Mouse (Mus musculus): Measurements from ENCODE around the gene Bet1l. TPM values are rescaled to one million over a fixed set of nuclear protein-coding genes. Genes with fewer than 3 reads are reported as not detected.
A peak's percentile ranks its signal among the peaks of the same experiment; 100 is the strongest.

Gene Bet1l
- 21.6 and 31.5 TPM in 2 replicates for total RNA-seq (2012; rRNA removed)

DNA sequence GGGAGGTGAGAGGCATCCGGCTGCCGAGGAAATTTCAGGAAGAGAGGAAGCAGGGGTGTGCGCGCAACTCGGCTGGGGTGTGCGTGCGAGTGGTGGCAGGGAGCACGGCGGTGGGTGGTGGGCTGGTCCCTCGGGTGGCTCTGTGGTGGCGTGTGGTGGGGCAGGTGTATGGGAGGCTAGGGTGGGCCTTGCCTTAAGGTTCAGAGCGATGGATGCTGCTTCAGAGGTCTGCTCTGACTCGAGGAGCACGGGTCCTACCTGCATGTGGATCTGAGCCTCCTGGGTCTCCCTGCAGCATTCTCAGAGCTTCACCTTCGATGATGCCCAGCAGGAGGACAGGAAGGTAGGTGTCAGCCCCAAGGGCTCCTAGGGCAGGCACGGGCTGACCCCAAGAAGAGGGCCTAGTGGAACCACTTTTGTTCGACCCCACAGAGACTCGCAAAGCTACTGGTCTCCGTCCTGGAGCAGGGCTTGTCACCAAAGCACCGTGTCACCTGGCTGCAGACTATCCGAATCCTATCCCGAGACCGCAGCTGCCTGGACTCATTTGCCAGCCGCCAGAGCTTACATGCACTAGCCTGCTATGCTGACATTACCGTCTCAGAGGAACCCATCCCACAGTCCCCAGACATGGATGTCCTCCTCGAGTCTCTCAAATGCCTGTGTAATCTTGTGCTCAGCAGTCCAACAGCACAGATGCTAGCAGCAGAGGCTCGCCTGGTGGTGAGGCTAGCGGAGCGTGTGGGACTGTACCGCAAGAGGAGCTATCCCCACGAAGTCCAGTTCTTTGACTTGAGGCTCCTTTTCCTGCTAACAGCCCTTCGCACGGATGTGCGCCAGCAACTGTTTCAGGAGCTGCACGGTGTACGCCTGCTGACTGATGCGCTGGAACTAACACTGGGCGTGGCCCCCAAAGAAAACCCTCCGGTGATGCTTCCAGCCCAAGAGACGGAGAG lies at the start of gene Bet1l:
TSS of gene Bet1l (minus strand) at position 28 of the 956 bp plus-strand sequence.
- H3K36me3 ChIP-seq (ENCODE audit: control insufficient read depth, insufficient read depth, low read length, poor library complexity, severe bottlenecking), result peaks cover 50% of the 10 kb centered on the region
- H3K4me3 ChIP-seq (ENCODE audit: insufficient read depth in 1 of 2, low read depth in 1 of 2, low read length in 2 of 2, poor library complexity in 1 of 2, severe bottlenecking in 1 of 2), result peak within 1 kb of the TSS; percentile 80 to 83
- no peak for DNase-seq (ENCODE audit: low read depth, low spot score)
- peak within 1 kb of the TSS; percentile 90 for H3K27ac ChIP-seq (ENCODE audit: insufficient read depth, low read depth, low read length, poor library complexity, severe bottlenecking)
- TF ChIP-seq ZC3H11A (IDR thresholded peaks at IDR 0.05; ENCODE audit: borderline replicate concordance, low read depth, low read length) (no peak), HCFC1 (IDR thresholded peaks at IDR 0.05; ENCODE audit: borderline replicate concordance, insufficient read depth, low read length) (no peak), MAFK (IDR thresholded peaks at IDR 0.05; ENCODE audit: insufficient read depth, low read depth, low read length) (no peak), CHD2 (IDR thresholded peaks at IDR 0.05; ENCODE audit: low read depth, low read length) (no peak), ZNF384 (IDR thresholded peaks at IDR 0.05; ENCODE audit: low read depth, low read length) (no peak)
- peaks cover 8 to 26% of the 10 kb centered on the region in 2 experiments; a peak in 2 of 4 replicates for H3K4me1 ChIP-seq (ENCODE audit: control insufficient read depth in 2 of 2, insufficient read depth in 2 of 2, low read length in 2 of 2, poor library complexity in 1 of 2)
- H3K9me3 ChIP-seq (ENCODE audit: control insufficient read depth, insufficient read depth, low read depth, low read length), result no peaks in the 10 kb centered on the region
- in situ Hi-C loops (cut with MboI; ENCODE audit: low sequenced_read_pairs in 2 of 2, unreplicated experiment in 2 of 2), result no loop called here
- peak within 1 kb of the TSS; percentile 91 for H3K9ac ChIP-seq (ENCODE audit: insufficient read depth, low read depth, low read length, poor library complexity, severe bottlenecking)

DNA sequence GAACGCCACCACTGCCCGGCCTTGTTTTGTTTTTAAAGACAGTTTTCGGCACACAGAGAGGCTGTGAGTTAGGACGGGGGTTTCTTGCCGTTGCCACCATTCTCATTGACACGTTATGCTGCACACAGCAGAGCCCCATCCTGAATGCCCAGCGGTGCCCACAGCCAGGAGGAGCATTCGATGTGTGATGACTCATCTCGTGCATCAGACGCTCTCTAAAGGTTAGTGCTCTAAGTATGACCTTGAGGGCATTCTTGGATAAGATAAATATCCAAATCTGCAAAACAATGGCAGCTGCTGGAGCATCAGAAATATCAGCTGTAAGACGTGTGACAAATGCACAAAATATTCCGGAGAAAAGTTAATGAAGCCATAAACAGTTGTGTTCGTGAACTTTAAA lies 49.8 kb upstream of the Bet1l start:
- Histone ChIP-seq H3K4me1 (ENCODE audit: control insufficient read depth in 2 of 2, insufficient read depth in 2 of 2, low read length in 2 of 2, poor library complexity in 1 of 2) (peaks cover 2 to 16% of the 10 kb centered on the region in 2 experiments; a peak in 3 of 4 replicates), H3K9me3 (ENCODE audit: control insufficient read depth, insufficient read depth, low read depth, low read length) (no peaks in the 10 kb centered on the region), H3K36me3 (ENCODE audit: control insufficient read depth, insufficient read depth, low read length, poor library complexity, severe bottlenecking) (no peaks in the 10 kb centered on the region), H3K27ac (ENCODE audit: insufficient read depth, low read depth, low read length, poor library complexity, severe bottlenecking) (no peak overlapping the region), H3K9ac (ENCODE audit: insufficient read depth, low read depth, low read length, poor library complexity, severe bottlenecking) (no peak overlapping the region), H3K4me3 (ENCODE audit: insufficient read depth in 1 of 2, low read depth in 1 of 2, low read length in 2 of 2, poor library complexity in 1 of 2, severe bottlenecking in 1 of 2) (no peak overlapping the region)
- no peak for TF ChIP-seq MAFK (IDR thresholded peaks at IDR 0.05; ENCODE audit: insufficient read depth, low read depth, low read length)
- no peak for TF ChIP-seq ZC3H11A (IDR thresholded peaks at IDR 0.05; ENCODE audit: borderline replicate concordance, low read depth, low read length)
- no peak for TF ChIP-seq HCFC1 (IDR thresholded peaks at IDR 0.05; ENCODE audit: borderline replicate concordance, insufficient read depth, low read length)
- no peak for TF ChIP-seq CHD2 (IDR thresholded peaks at IDR 0.05; ENCODE audit: low read depth, low read length)
- no peak for DNase-seq (ENCODE audit: low read depth, low spot score)
- in situ Hi-C loops (cut with MboI; ENCODE audit: low sequenced_read_pairs in 2 of 2, unreplicated experiment in 2 of 2), result no loop called here

DNA sequence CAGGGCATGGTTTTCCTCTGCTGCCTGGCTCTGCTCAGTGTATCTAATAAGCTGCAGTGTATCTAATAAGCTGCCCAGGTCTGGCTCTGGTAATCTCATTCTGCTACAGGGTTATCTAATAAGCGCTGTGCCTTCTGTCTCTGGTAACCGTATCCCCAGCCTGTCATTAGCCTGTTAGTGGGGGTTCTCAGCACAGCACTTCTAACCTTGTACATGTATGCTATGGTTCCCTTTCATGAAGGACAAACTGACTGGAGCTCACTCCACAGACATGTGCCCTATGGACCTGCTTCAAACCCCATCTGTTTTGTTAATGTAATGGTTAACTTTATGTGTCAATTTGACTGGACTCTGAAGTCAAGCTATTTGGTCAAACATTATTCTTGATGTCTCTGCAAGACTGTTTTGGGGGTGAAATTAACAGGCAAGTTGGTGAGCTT lies 48.3 kb upstream of the Bet1l start:
- TF ChIP-seq CHD2 (IDR thresholded peaks at IDR 0.05; ENCODE audit: low read depth, low read length) (no peak), MAFK (IDR thresholded peaks at IDR 0.05; ENCODE audit: insufficient read depth, low read depth, low read length) (no peak), ZC3H11A (IDR thresholded peaks at IDR 0.05; ENCODE audit: borderline replicate concordance, low read depth, low read length) (no peak), HCFC1 (IDR thresholded peaks at IDR 0.05; ENCODE audit: borderline replicate concordance, insufficient read depth, low read length) (no peak), ZNF384 (IDR thresholded peaks at IDR 0.05; ENCODE audit: low read depth, low read length) (no peak)
- H3K36me3 ChIP-seq (ENCODE audit: control insufficient read depth, insufficient read depth, low read length, poor library complexity, severe bottlenecking), result no peaks in the 10 kb centered on the region
- H3K27ac ChIP-seq (ENCODE audit: insufficient read depth, low read depth, low read length, poor library complexity, severe bottlenecking), result no peak overlapping the region
- no peaks in the 10 kb centered on the region for H3K9me3 ChIP-seq (ENCODE audit: control insufficient read depth, insufficient read depth, low read depth, low read length)
- DNase-seq (ENCODE audit: low read depth, low spot score), result no peak
- H3K9ac ChIP-seq (ENCODE audit: insufficient read depth, low read depth, low read length, poor library complexity, severe bottlenecking), result no peak overlapping the region
- no peak overlapping the region for H3K4me3 ChIP-seq (ENCODE audit: insufficient read depth in 1 of 2, low read depth in 1 of 2, low read length in 2 of 2, poor library complexity in 1 of 2, severe bottlenecking in 1 of 2)
- in situ Hi-C loops (cut with MboI; ENCODE audit: low sequenced_read_pairs in 2 of 2, unreplicated experiment in 2 of 2), result no loop called here
- peaks cover 5 to 12% of the 10 kb centered on the region in 2 experiments; a peak in 3 of 4 replicates for H3K4me1 ChIP-seq (ENCODE audit: control insufficient read depth in 2 of 2, insufficient read depth in 2 of 2, low read length in 2 of 2, poor library complexity in 1 of 2)

DNA sequence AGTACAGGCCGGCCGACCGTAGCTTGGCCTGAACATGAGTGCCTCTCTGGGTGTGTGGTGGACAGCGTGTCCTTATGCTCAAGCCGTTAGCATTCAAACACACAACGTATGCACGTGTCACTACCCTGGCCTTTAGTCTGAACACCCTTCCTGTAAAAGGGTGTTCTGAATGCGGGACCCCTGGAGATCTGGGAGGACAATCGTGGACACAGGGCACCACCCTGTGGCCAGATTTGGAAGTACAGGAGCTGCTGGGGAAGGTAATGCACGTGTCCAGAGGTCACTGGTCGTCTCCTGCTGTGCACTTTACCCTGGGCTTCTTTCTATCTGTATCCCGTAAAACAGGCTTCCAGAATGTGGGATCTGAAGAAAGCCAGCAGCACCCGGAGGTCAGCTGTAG lies 45.8 kb upstream of the Bet1l start:
- in situ Hi-C loops (cut with MboI; ENCODE audit: low sequenced_read_pairs in 2 of 2, unreplicated experiment in 2 of 2), result loop anchor here in 1 of 2 experiments (5.0 kb wide), 1 partner anchor 61 kb away; no protein-coding TSS in a partner anchor
- Histone ChIP-seq H3K9me3 (ENCODE audit: control insufficient read depth, insufficient read depth, low read depth, low read length) (no peaks in the 10 kb centered on the region), H3K4me1 (ENCODE audit: control insufficient read depth in 2 of 2, insufficient read depth in 2 of 2, low read length in 2 of 2, poor library complexity in 1 of 2) (peaks cover 3 to 9% of the 10 kb centered on the region in 2 experiments; a peak in 1 of 4 replicates), H3K4me3 (ENCODE audit: insufficient read depth in 1 of 2, low read depth in 1 of 2, low read length in 2 of 2, poor library complexity in 1 of 2, severe bottlenecking in 1 of 2) (no peak overlapping the region), H3K9ac (ENCODE audit: insufficient read depth, low read depth, low read length, poor library complexity, severe bottlenecking) (no peak overlapping the region), H3K36me3 (ENCODE audit: control insufficient read depth, insufficient read depth, low read length, poor library complexity, severe bottlenecking) (peaks cover 8% of the 10 kb centered on the region), H3K27ac (ENCODE audit: insufficient read depth, low read depth, low read length, poor library complexity, severe bottlenecking) (no peak overlapping the region)
- peak; percentile 83 for DNase-seq (ENCODE audit: low read depth, low spot score)
- TF ChIP-seq MAFK (IDR thresholded peaks at IDR 0.05; ENCODE audit: insufficient read depth, low read depth, low read length), result no peak
- TF ChIP-seq ZNF384 (IDR thresholded peaks at IDR 0.05; ENCODE audit: low read depth, low read length), result no peak
- TF ChIP-seq CHD2 (IDR thresholded peaks at IDR 0.05; ENCODE audit: low read depth, low read length), result no peak
- no peak for TF ChIP-seq HCFC1 (IDR thresholded peaks at IDR 0.05; ENCODE audit: borderline replicate concordance, insufficient read depth, low read length)
- TF ChIP-seq ZC3H11A (IDR thresholded peaks at IDR 0.05; ENCODE audit: borderline replicate concordance, low read depth, low read length), result peak; percentile 74
